13 mouse cellular contexts compared by ENCODE assay signal in genomic region chr5:5508231-5508630, GRCm38 (mm10). TPM values are rescaled to one million over a fixed set of nuclear protein-coding genes. Genes with fewer than 3 reads are reported as not detected.
DNase-seq lines count a peak whose midpoint lies in the region; ATAC-seq and TF ChIP-seq lines count a peak whose summit lies in the region.
"Had no signal": no experiment of that assay in that cellular context is flagged by ENCODE, and none has a peak within 500 bp of the region (broad histone marks: within the 10 kb centered on the region; RNA-seq: fewer than 3 reads in every experiment).

No protein-coding gene starts in this region.

- no peak overlapping the region for H3K27ac ChIP-seq in lung, embryonic 14.5 days (ENCODE audit: low read depth)
- H3K27ac ChIP-seq in lung, postnatal 0 days (ENCODE audit: low read length), result no peak overlapping the region
- H3K27ac ChIP-seq in hindbrain, embryonic 10.5 days, result peak overlapping the region; percentile 70
- 0 out of 2 replicates have a peak overlapping the region, but pooled peaks have one; percentile 44 for H3K27ac ChIP-seq in midbrain, embryonic 12.5 days (replicated peaks)
- no peak overlapping the region for H3K27ac ChIP-seq in intestine, postnatal 0 days (ENCODE audit: low read depth, low read length)
- H3K27ac ChIP-seq: liver, embryonic 12.5 days had no signal

- H3K9ac ChIP-seq in lung, embryonic 14.5 days, result no peak overlapping the region
- H3K9ac ChIP-seq in lung, postnatal 0 days (replicated peaks; ENCODE audit: low read depth), result no peak overlapping the region
- 0 out of 2 replicates have a peak overlapping the region, but pooled peaks have one; percentile 0 for H3K9ac ChIP-seq in midbrain, embryonic 12.5 days (replicated peaks)
- H3K9ac ChIP-seq in intestine, postnatal 0 days (ENCODE audit: low read depth, low read length), result no peak overlapping the region
- H3K9ac ChIP-seq: liver, embryonic 12.5 days had no signal

- H3K4me2 ChIP-seq in lung, embryonic 14.5 days, result no peak overlapping the region
- H3K4me2 ChIP-seq in lung, postnatal 0 days (replicated peaks; ENCODE audit: low read depth, low read length), result no peak overlapping the region
- H3K4me2 ChIP-seq in midbrain, embryonic 12.5 days (replicated peaks), result peak overlapping the region; percentile 6; the same call in 1 of the 2 replicates
- no peak overlapping the region for H3K4me2 ChIP-seq in intestine, postnatal 0 days (replicated peaks; ENCODE audit: low read depth)
- H3K4me2 ChIP-seq: liver, embryonic 12.5 days had no signal

- H3K4me1 ChIP-seq in lung, embryonic 14.5 days (ENCODE audit: insufficient read depth), result no peaks in the 10 kb centered on the region
- H3K4me1 ChIP-seq in lung, postnatal 0 days (ENCODE audit: insufficient read depth, low read depth, low read length), result no peaks in the 10 kb centered on the region
- peaks cover 39% of the 10 kb centered on the region for H3K4me1 ChIP-seq in hindbrain, embryonic 10.5 days (replicated peaks)
- peaks cover 18% of the 10 kb centered on the region for H3K4me1 ChIP-seq in midbrain, embryonic 12.5 days
- no peaks in the 10 kb centered on the region for H3K4me1 ChIP-seq in intestine, postnatal 0 days (replicated peaks; ENCODE audit: control insufficient read depth, insufficient read depth, low read length)
- H3K4me1 ChIP-seq: liver, embryonic 12.5 days had no signal

- peaks cover 21% of the 10 kb centered on the region; the same call in 1 of the 2 replicates for H3K36me3 ChIP-seq in lung, embryonic 14.5 days (ENCODE audit: insufficient read depth)
- 0 out of 2 replicates have a peak, but pooled peaks cover 5% of the 10 kb centered on the region for H3K36me3 ChIP-seq in lung, postnatal 0 days (ENCODE audit: insufficient read depth, low read length)
- H3K36me3 ChIP-seq in hindbrain, embryonic 10.5 days, result peaks cover 37% of the 10 kb centered on the region
- peaks cover 11% of the 10 kb centered on the region; the same call in 1 of the 2 replicates for H3K36me3 ChIP-seq in midbrain, embryonic 12.5 days
- H3K36me3 ChIP-seq in intestine, postnatal 0 days (ENCODE audit: control insufficient read depth, insufficient read depth), result peaks cover 18% of the 10 kb centered on the region

- H3K27me3 ChIP-seq in lung, embryonic 14.5 days (ENCODE audit: insufficient read depth, low read length), result no peaks in the 10 kb centered on the region
- H3K27me3 ChIP-seq in lung, postnatal 0 days (replicated peaks; ENCODE audit: insufficient read depth, low read length), result no peaks in the 10 kb centered on the region
- H3K27me3 ChIP-seq in hindbrain, embryonic 10.5 days (ENCODE audit: insufficient read depth, poor library complexity, severe bottlenecking), result no peaks in the 10 kb centered on the region
- H3K27me3 ChIP-seq in midbrain, embryonic 12.5 days, result no peaks in the 10 kb centered on the region
- H3K27me3 ChIP-seq in intestine, postnatal 0 days (replicated peaks; ENCODE audit: control insufficient read depth, insufficient read depth, low read length), result no peaks in the 10 kb centered on the region
- H3K27me3 ChIP-seq: liver, embryonic 12.5 days had no signal

- 83% methylated on average over 10 of the region's 10 CpGs for WGBS in lung, embryonic 14.5 days
- 81% methylated on average over 10 of the region's 10 CpGs for WGBS in lung, postnatal 0 days
- WGBS in hindbrain, embryonic 10.5 days, result 74% methylated on average over 10 of the region's 10 CpGs
- 78% methylated on average over 10 of the region's 10 CpGs for WGBS in midbrain, embryonic 12.5 days
- 86% methylated on average over 10 of the region's 10 CpGs for WGBS in intestine, postnatal 0 days

- no peak for DNase-seq in lung, embryonic 14.5 days
- no peak for DNase-seq in lung, postnatal 0 days (ENCODE audit: low spot score)
- DNase-seq in hindbrain, embryonic 10.5 days (ENCODE audit: low spot score), result no peak
- DNase-seq in adrenal gland, adult 2 months, result no peak
- no peak for DNase-seq in layer of hippocampus, adult 9-11 months
- DNase-seq: thymus, adult 18-20 months had no signal

- H3K9me3 ChIP-seq in lung, embryonic 14.5 days (ENCODE audit: low read depth, low read length), result no peaks in the 10 kb centered on the region
- no peaks in the 10 kb centered on the region for H3K9me3 ChIP-seq in lung, postnatal 0 days (ENCODE audit: low read length)
- no peaks in the 10 kb centered on the region for H3K9me3 ChIP-seq in hindbrain, embryonic 10.5 days
- H3K9me3 ChIP-seq in midbrain, embryonic 12.5 days, result no peaks in the 10 kb centered on the region
- no peaks in the 10 kb centered on the region for H3K9me3 ChIP-seq in intestine, postnatal 0 days (ENCODE audit: control insufficient read depth)
- H3K9me3 ChIP-seq: liver, embryonic 12.5 days had no signal

- TF ChIP-seq EP300 in lung, postnatal 0 days (IDR thresholded peaks at IDR 0.05), result no peak

- H3K4me3 ChIP-seq in lung, embryonic 14.5 days (ENCODE audit: low read depth, low read length), result no peak overlapping the region
- H3K4me3 ChIP-seq in lung, postnatal 0 days (ENCODE audit: low read depth, low read length), result no peak overlapping the region
- peak overlapping the region; percentile 26; the same call in 1 of the 2 replicates for H3K4me3 ChIP-seq in hindbrain, embryonic 10.5 days
- no peak overlapping the region for H3K4me3 ChIP-seq in midbrain, embryonic 12.5 days
- H3K4me3 ChIP-seq in intestine, postnatal 0 days (ENCODE audit: low read depth, low read length), result no peak overlapping the region
- H3K4me3 ChIP-seq: liver, embryonic 12.5 days had no signal

- TF ChIP-seq CTCF in lung, embryonic 14.5 days (IDR thresholded peaks at IDR 0.05; ENCODE audit: low read depth), result no peak
- TF ChIP-seq CTCF in lung, postnatal 0 days (IDR thresholded peaks at IDR 0.05), result no peak
- TF ChIP-seq CTCF in intestine, postnatal 0 days (IDR thresholded peaks at IDR 0.05; ENCODE audit: low read depth), result no peak

- ATAC-seq in lung, embryonic 14.5 days (ENCODE audit: insufficient read depth), result peak; percentile 53; the same call in 1 of the 2 replicates
- no peak for ATAC-seq in lung, postnatal 0 days
- ATAC-seq in midbrain, embryonic 12.5 days (ENCODE audit: low FRiP score, low read depth), result peak; percentile 36
- ATAC-seq in intestine, postnatal 0 days, result no peak
- ATAC-seq: liver, embryonic 12.5 days had no signal

RNA-seq across cellular contexts. Expression of gene Cldn12, which starts 6.5 kb away (rescaled TPM):
- polyA plus RNA-seq in lung, embryonic 14.5 days (2014; fragmentation: Nextera tagmentation; extraction: Ambion mirVana), result 17.6 and 17.9 TPM in 2 replicates
- 12.8 and 15.1 TPM in 2 replicates for polyA plus RNA-seq in lung, postnatal 0 days (2015; fragmentation: Nextera tagmentation; extraction: Ambion mirVana)
- polyA plus RNA-seq in hindbrain, embryonic 10.5 days (2016; fragmentation: Nextera tagmentation; extraction: Ambion mirVana), result 27.9 and 36.3 TPM in 2 replicates
- 27.6 and 28.6 TPM in 2 replicates for polyA plus RNA-seq in midbrain, embryonic 12.5 days (2016; fragmentation: Nextera tagmentation; extraction: Ambion mirVana)
- total RNA-seq in adrenal gland, adult 2 months (2021), result 10 to 100 TPM; 18.2 to 23.7 TPM
- polyA plus RNA-seq in adrenal gland, adult 2 months (2012; rRNA removed), result 10.7 and 13.8 TPM in 2 replicates
- 14.6 and 15.1 TPM in 2 replicates for polyA plus RNA-seq in intestine, postnatal 0 days (2015; fragmentation: Nextera tagmentation; extraction: Ambion mirVana)

RNA-seq across cellular contexts. Expression of gene 1700015F17Rik, which starts 29.3 kb away (rescaled TPM):
- polyA plus RNA-seq in lung, embryonic 14.5 days (2014; fragmentation: Nextera tagmentation; extraction: Ambion mirVana), result not detected in 2 replicates
- polyA plus RNA-seq in lung, postnatal 0 days (2015; fragmentation: Nextera tagmentation; extraction: Ambion mirVana), result not detected in 2 replicates
- polyA plus RNA-seq in hindbrain, embryonic 10.5 days (2016; fragmentation: Nextera tagmentation; extraction: Ambion mirVana), result 0.30 TPM in 1 of 2 replicates, not detected in the other
- not detected in 2 replicates for polyA plus RNA-seq in midbrain, embryonic 12.5 days (2016; fragmentation: Nextera tagmentation; extraction: Ambion mirVana)
- total RNA-seq in adrenal gland, adult 2 months (2021), result not detected
- polyA plus RNA-seq in adrenal gland, adult 2 months (2012; rRNA removed), result not detected in 2 replicates
- not detected in 2 replicates for polyA plus RNA-seq in intestine, postnatal 0 days (2015; fragmentation: Nextera tagmentation; extraction: Ambion mirVana)
- total RNA-seq: adrenal gland, postnatal 4 days; gastrocnemius, postnatal 36 days had no signal
- polyA plus RNA-seq: heart, postnatal 0 days; liver, embryonic 12.5 days; spleen, adult 2 months had no signal

RNA-seq across cellular contexts. Expression of gene Gtpbp10, which starts 51.1 kb away (rescaled TPM):
- 31.0 and 33.7 TPM in 2 replicates for polyA plus RNA-seq in lung, embryonic 14.5 days (2014; fragmentation: Nextera tagmentation; extraction: Ambion mirVana)
- polyA plus RNA-seq in lung, postnatal 0 days (2015; fragmentation: Nextera tagmentation; extraction: Ambion mirVana), result 10.6 and 12.6 TPM in 2 replicates
- 23.6 and 32.4 TPM in 2 replicates for polyA plus RNA-seq in hindbrain, embryonic 10.5 days (2016; fragmentation: Nextera tagmentation; extraction: Ambion mirVana)
- polyA plus RNA-seq in midbrain, embryonic 12.5 days (2016; fragmentation: Nextera tagmentation; extraction: Ambion mirVana), result 33.2 and 33.6 TPM in 2 replicates
- total RNA-seq in adrenal gland, adult 2 months (2021), result 10 to 100 TPM; 11.1 to 13.4 TPM
- 0.33 and 0.94 TPM in 2 replicates for polyA plus RNA-seq in adrenal gland, adult 2 months (2012; rRNA removed)
- polyA plus RNA-seq in intestine, postnatal 0 days (2015; fragmentation: Nextera tagmentation; extraction: Ambion mirVana), result 12.7 TPM in 2 replicates

Comparison
In these comparisons a context has a peak if more than half of its experiments do, and no peak if none do; other contexts are left out.
1. ATAC-seq: peak in lung, embryonic 14.5 days (single experiment) and midbrain, embryonic 12.5 days (single experiment); none in lung, postnatal 0 days (single experiment) and intestine, postnatal 0 days (single experiment).
2. H3K27ac ChIP-seq: peak in hindbrain, embryonic 10.5 days (single experiment) and midbrain, embryonic 12.5 days (single experiment); none in lung, embryonic 14.5 days (single experiment), lung, postnatal 0 days (single experiment) and intestine, postnatal 0 days (single experiment).